Mouse (Mus musculus) G1E (cell line): ENCODE results near the gene Btbd11. TPM values are rescaled to one million over a fixed set of nuclear protein-coding genes. Genes with fewer than 3 reads are reported as not detected.
"Not testable (repeated sequence)": the region's sequence is repeated elsewhere in the genome, so short reads cannot be mapped to it uniquely, and the experiment has no call there.

ENCODE experiments used
- ATAC-seq: 2 replicates; pipeline ENCODE4 v1.8.0; 2016; ENCODE audit warnings: mild to moderate bottlenecking; ENCODE audit not compliant: insufficient number of reproducible peaks, poor library complexity, low FRiP score, severe bottlenecking; ENCODE audit errors: extremely low read depth
- DNase-seq: peaks from one replicate; pipeline ENCODE4 v3.0.0; 2012; ENCODE audit warnings: low spot score
- H3K27me3 ChIP-seq: 2 replicates; pipeline ENCODE4 v1.6.1; 2012; ENCODE audit warnings: mild to moderate bottlenecking, low read length, inconsistent platforms; ENCODE audit not compliant: insufficient read depth
- H3K36me3 ChIP-seq: replicated peaks from 2 replicates; pipeline ENCODE3; 2012; ENCODE audit warnings: mild to moderate bottlenecking, inconsistent platforms
- H3K4me1 ChIP-seq: 2 replicates; pipeline ENCODE4 v1.6.1; 2012; ENCODE audit warnings: low read depth, low read length, inconsistent platforms, mixed read lengths; ENCODE audit not compliant: insufficient read depth
- H3K4me3 ChIP-seq: 2 replicates; pipeline ENCODE4 v1.5.1; 2012; ENCODE audit warnings: low read depth, mild to moderate bottlenecking, inconsistent platforms, low read length, moderate library complexity, mixed read lengths
- H3K9me3 ChIP-seq: replicated peaks from 2 replicates; pipeline ENCODE4 v1.6.1; 2012; ENCODE audit warnings: inconsistent platforms
- CTCF ChIP-seq: IDR thresholded peaks from 2 replicates; pipeline ENCODE4 v1.5.1; 2012; ENCODE audit warnings: low read depth, low read length, inconsistent platforms, mixed read lengths
- GATA1 ChIP-seq: IDR thresholded peaks from 2 replicates; pipeline ENCODE4 v1.6.1; 2012; ENCODE audit warnings: borderline replicate concordance, low read length, inconsistent platforms, mixed read lengths
- GATA2 ChIP-seq: IDR thresholded peaks from 2 replicates; pipeline ENCODE4 v1.6.1; 2012; ENCODE audit warnings: low read depth, low read length, inconsistent platforms, borderline replicate concordance
- POLR2AphosphoS5 ChIP-seq: IDR thresholded peaks from 2 replicates; pipeline ENCODE4 v1.6.1; 2012; ENCODE audit warnings: low read depth, low read length, inconsistent platforms; ENCODE audit not compliant: insufficient replicate concordance
- TAL1 ChIP-seq: conservative IDR thresholded peaks from 2 replicates; pipeline ENCODE4 v1.6.1; 2012; ENCODE audit warnings: low read depth, low read length, inconsistent platforms, mixed read lengths
- polyA plus RNA-seq: library from polyadenylated mRNA; stranded (reverse); fragments of >175 nt; gene quantifications from 2 replicates; pipeline ENCODE4 v1.2.3, GENCODE M21; 2012
- total RNA-seq, 2 experiments: library from RNA; stranded (forward) in 1 of 2; stranded (reverse) in 1 of 2; fragments of 200-1000 nt in 1 of 2; fragments of >200 nt in 1 of 2; fragmentation: Nextera tagmentation in 1 of 2; gene quantifications; 2 replicates each; pipeline ENCODE4 v1.2.3; 2014 to 2017

Btbd11 gene
- total and polyA plus RNA-seq, 3 experiments: 0.16 TPM; not detected in 2

- Histone ChIP-seq H3K4me1 (no peaks in the 10 kb centered on the region), H3K36me3 (no peaks in the 10 kb centered on the region), H3K27me3 (no peaks in the 10 kb centered on the region), H3K4me3 (no peak overlapping the region), H3K9me3 (peaks cover 87% of the 10 kb centered on the region)
- no peak for TF ChIP-seq TAL1
- no peak for TF ChIP-seq CTCF
- TF ChIP-seq GATA2: no peak
- TF ChIP-seq POLR2AphosphoS5: no peak
- no peak for TF ChIP-seq GATA1
- ATAC-seq (no peak), DNase-seq (no peak)
Observed at GRCm38 (mm10) chr10:85651706-85652105, 265.1 kb downstream of the Btbd11 start.

- DNase-seq (no peak), ATAC-seq (no peak)
- H3K4me1 ChIP-seq: no peaks in the 10 kb centered on the region
- H3K27me3 ChIP-seq: no peaks in the 10 kb centered on the region
- TF ChIP-seq CTCF: no peak
- TF ChIP-seq GATA2: no peak
- no peak for TF ChIP-seq TAL1
- no peak for TF ChIP-seq POLR2AphosphoS5
- no peak for TF ChIP-seq GATA1
- H3K36me3 ChIP-seq: no peaks in the 10 kb centered on the region
- H3K9me3 ChIP-seq: peaks cover 79% of the 10 kb centered on the region
- H3K4me3 ChIP-seq: no peak overlapping the region
Observed at GRCm38 (mm10) chr10:85655881-85656280, 269.3 kb downstream of the Btbd11 start.

GRCm38 (mm10) chr10:85657886-85658285 is 271.3 kb downstream of the Btbd11 start:
- Histone ChIP-seq H3K4me1 (no peaks in the 10 kb centered on the region), H3K9me3 (peaks cover 78% of the 10 kb centered on the region), H3K4me3 (no peak overlapping the region), H3K36me3 (no peaks in the 10 kb centered on the region), H3K27me3 (no peaks in the 10 kb centered on the region)
- DNase-seq (no peak), ATAC-seq (no peak)
- TF ChIP-seq GATA2 (no peak), CTCF (no peak), POLR2AphosphoS5 (no peak), GATA1 (no peak), TAL1 (no peak)

- no peaks in the 10 kb centered on the region for H3K36me3 ChIP-seq
- H3K4me1 ChIP-seq: no peaks in the 10 kb centered on the region
- no peak for TF ChIP-seq GATA1
- TF ChIP-seq TAL1: no peak
- no peak for TF ChIP-seq CTCF
- TF ChIP-seq POLR2AphosphoS5: no peak
- no peak for TF ChIP-seq GATA2
- H3K9me3 ChIP-seq: peaks cover 40% of the 10 kb centered on the region
- ATAC-seq (no peak), DNase-seq (no peak)
- no peaks in the 10 kb centered on the region for H3K27me3 ChIP-seq
- H3K4me3 ChIP-seq: no peak overlapping the region
Observed at GRCm38 (mm10) chr10:85673512-85673921, 286.9 kb downstream of the Btbd11 start.

GRCm38 (mm10) chr10:85678635-85679034 is 292.0 kb downstream of the Btbd11 start:
- TF ChIP-seq CTCF: no peak
- TF ChIP-seq GATA2: no peak
- TF ChIP-seq POLR2AphosphoS5: no peak
- no peak for TF ChIP-seq TAL1
- TF ChIP-seq GATA1: no peak
- DNase-seq (no peak), ATAC-seq (no peak)

GRCm38 (mm10) chr10:85682446-85682845 is 295.8 kb downstream of the Btbd11 start:
- no peaks in the 10 kb centered on the region for H3K36me3 ChIP-seq
- peaks cover 42% of the 10 kb centered on the region for H3K9me3 ChIP-seq
- no peaks in the 10 kb centered on the region for H3K4me1 ChIP-seq
- no peaks in the 10 kb centered on the region for H3K27me3 ChIP-seq
- no peak overlapping the region for H3K4me3 ChIP-seq
- ATAC-seq: no peak
- no peak for TF ChIP-seq CTCF
- TF ChIP-seq GATA1: no peak
- TF ChIP-seq TAL1: no peak
- TF ChIP-seq POLR2AphosphoS5: no peak
- TF ChIP-seq GATA2: no peak
- no peak for DNase-seq

More at GRCm38 (mm10) chr10:85678635-85679034, 292.0 kb downstream of the Btbd11 start:
- H3K27me3 ChIP-seq: no peaks in the 10 kb centered on the region
- H3K4me3 ChIP-seq: no peak overlapping the region
- H3K9me3 ChIP-seq: peaks cover 52% of the 10 kb centered on the region
- no peaks in the 10 kb centered on the region for H3K4me1 ChIP-seq
- no peaks in the 10 kb centered on the region for H3K36me3 ChIP-seq

GRCm38 (mm10) chr10:85694429-85694828 is 307.8 kb downstream of the Btbd11 start:
- not testable (repeated sequence) for H3K4me3 ChIP-seq, H3K36me3 ChIP-seq, DNase-seq, ATAC-seq, H3K27me3 ChIP-seq, H3K4me1 ChIP-seq
- H3K9me3 ChIP-seq: peaks cover 10% of the 10 kb centered on the region
